Mouse (Mus musculus) forebrain, embryonic 15.5 days (tissue): ENCODE data around the gene Wnt7a. TPM values are rescaled to one million over a fixed set of nuclear protein-coding genes. Genes with fewer than 3 reads are reported as not detected.

Experiments
- ATAC-seq: fragments of 200-750 bp; cut with Nextera tagmentation; replicated peaks from 2 replicates; pipeline ENCODE4 v1.8.0; 2017; ENCODE audit warnings: mild to moderate bottlenecking, moderate TSS enrichment, moderate library complexity
- H3K27ac ChIP-seq: fragments of 300-500 bp; sonication (generic); replicated peaks from 2 replicates; pipeline ENCODE4 v1.5.1; 2015; ENCODE audit warnings: mild to moderate bottlenecking, inconsistent platforms
- H3K27me3 ChIP-seq: fragments of 300-500 bp; sonication (generic); 2 replicates; pipeline ENCODE4 v1.6.1; 2015; ENCODE audit warnings: inconsistent platforms
- H3K36me3 ChIP-seq: fragments of 300-500 bp; sonication (generic); 2 replicates; pipeline ENCODE4 v1.6.1; 2015; ENCODE audit warnings: mild to moderate bottlenecking, inconsistent platforms
- H3K4me1 ChIP-seq: fragments of 300-500 bp; sonication (generic); 2 replicates; pipeline ENCODE4 v1.6.1; 2015; ENCODE audit warnings: inconsistent platforms
- H3K4me2 ChIP-seq: fragments of 300-500 bp; sonication (generic); replicated peaks from 2 replicates; pipeline ENCODE4 v1.6.1; 2015; ENCODE audit warnings: mild to moderate bottlenecking, inconsistent platforms
- H3K4me3 ChIP-seq: fragments of 300-500 bp; sonication (generic); 2 replicates; pipeline ENCODE4 v1.5.1; 2015; ENCODE audit warnings: mild to moderate bottlenecking, inconsistent platforms
- H3K9ac ChIP-seq: fragments of 300-500 bp; sonication (generic); replicated peaks from 2 replicates; pipeline ENCODE4 v1.6.1; 2015; ENCODE audit warnings: mild to moderate bottlenecking, inconsistent platforms
- H3K9me3 ChIP-seq: fragments of 300-500 bp; sonication (generic); 2 replicates; pipeline ENCODE4 v1.6.1; 2016; ENCODE audit warnings: inconsistent platforms
- WGBS: fragments of 180-500 bp; shearing (Covaris S2); methylation state at CpG from one replicate; pipeline ENCODE4 v1.1.7; 2015; ENCODE audit warnings: mixed read lengths; 5-methylcytosine and 5-hydroxymethylcytosine counted together
- polyA plus RNA-seq: library from polyadenylated mRNA; unstranded; fragments of >200 nt; fragmentation: Nextera tagmentation; extraction: Ambion mirVana; gene quantifications from 2 replicates; pipeline ENCODE4 v1.2.1, GENCODE M21; 2015

Wnt7a gene
- polyA plus RNA-seq, result 22.3 and 24.4 TPM in 2 replicates

DNA sequence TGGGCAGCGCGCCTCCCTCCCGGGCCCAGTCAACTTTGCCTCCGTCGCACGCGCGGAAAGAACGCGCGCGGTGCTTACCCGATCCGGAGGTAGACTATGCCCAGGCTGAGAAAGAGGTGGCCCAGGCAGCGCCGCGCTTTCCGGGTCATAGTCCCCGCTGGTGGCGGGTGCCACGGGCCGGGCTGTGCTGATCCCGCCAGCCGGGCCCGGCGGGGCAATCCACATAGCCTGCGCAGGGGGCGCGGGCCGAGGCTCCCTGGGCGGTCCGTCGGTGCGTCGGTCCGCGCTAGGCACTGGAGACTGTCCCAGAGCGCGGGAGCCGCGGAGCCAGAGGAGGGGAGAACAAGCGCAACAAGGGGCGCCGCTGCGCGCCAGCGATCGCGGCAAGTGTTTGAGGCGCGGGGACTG is at the start of gene Wnt7a:
Gene Wnt7a (minus strand): TSS at position 403 of the 408 bp plus-strand sequence.
- H3K9ac ChIP-seq, result peak within 1 kb of the TSS; percentile 83
- peak within 1 kb of the TSS; percentile 90 for H3K27ac ChIP-seq
- H3K4me1 ChIP-seq, result peaks cover 31% of the 10 kb centered on the region
- H3K36me3 ChIP-seq, result peaks cover 12% of the 10 kb centered on the region
- peak within 1 kb of the TSS; percentile 93 for H3K4me3 ChIP-seq
- H3K9me3 ChIP-seq, result no peaks in the 10 kb centered on the region
- peak within 1 kb of the TSS; percentile 91 for H3K4me2 ChIP-seq
- WGBS, result under 1% methylated on average over 49 of the region's 51 CpGs
- H3K27me3 ChIP-seq, result 0 out of 2 replicates have a peak, but pooled peaks cover 3% of the 10 kb centered on the region
- peak; percentile 74 for ATAC-seq

DNA sequence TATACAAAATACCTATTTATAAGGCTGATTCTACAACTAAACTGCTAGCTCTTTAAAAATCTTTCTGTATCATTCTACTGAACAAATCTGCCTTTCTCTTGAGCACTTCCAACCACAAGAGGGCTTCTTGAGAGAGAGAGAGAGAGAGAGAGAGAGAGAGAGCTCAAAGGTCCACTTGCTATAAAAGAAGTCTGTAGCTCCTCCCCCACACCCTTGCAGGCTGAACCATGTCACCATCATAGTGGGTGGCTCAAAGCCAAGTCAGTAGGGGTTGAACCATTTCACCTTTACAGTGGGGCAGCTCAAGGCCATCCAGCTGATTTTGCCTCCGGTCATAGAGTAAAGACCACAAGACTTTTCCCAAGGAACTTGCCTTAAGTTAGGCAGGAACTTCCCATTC is 48.3 kb upstream of the Wnt7a start:
- Histone ChIP-seq H3K9ac (no peak overlapping the region), H3K4me1 (no peaks in the 10 kb centered on the region)

DNA sequence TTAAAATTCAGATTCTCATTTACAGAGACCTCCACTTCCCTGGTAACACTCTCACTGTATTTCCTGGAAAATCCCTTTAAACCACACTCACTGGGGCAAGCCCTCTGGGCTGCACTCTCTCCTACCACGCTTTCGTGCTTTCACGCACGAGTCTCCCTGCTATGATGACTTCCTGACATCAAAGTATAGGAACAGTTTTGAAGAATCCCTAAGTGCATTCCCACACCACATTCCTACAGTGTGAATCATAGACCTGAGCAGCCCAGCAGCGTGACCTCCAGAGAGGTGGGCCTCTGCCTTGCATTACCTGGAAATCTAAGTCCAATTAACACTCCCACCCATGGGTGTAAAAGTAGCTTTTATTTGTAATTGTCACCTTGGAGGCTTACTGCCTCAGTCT is 43.4 kb upstream of the Wnt7a start:
- Histone ChIP-seq H3K36me3 (no peaks in the 10 kb centered on the region), H3K9ac (no peak overlapping the region), H3K4me2 (no peak overlapping the region), H3K4me3 (no peak overlapping the region), H3K27ac (no peak overlapping the region), H3K4me1 (no peaks in the 10 kb centered on the region), H3K27me3 (peaks cover 2% of the 10 kb centered on the region; the same call in 1 of the 2 replicates), H3K9me3 (no peaks in the 10 kb centered on the region)
- WGBS, result 78% methylated on average over 5 of the region's 5 CpGs
- ATAC-seq, result no peak

More for the DNA sequence above, 48.3 kb upstream of the Wnt7a start:
- 91% methylated on average over 1 of the region's 1 CpGs for WGBS
- H3K4me2 ChIP-seq, result no peak overlapping the region
- H3K36me3 ChIP-seq, result peaks cover 15% of the 10 kb centered on the region
- H3K27ac ChIP-seq, result no peak overlapping the region
- no peaks in the 10 kb centered on the region for H3K27me3 ChIP-seq
- H3K9me3 ChIP-seq, result no peaks in the 10 kb centered on the region
- H3K4me3 ChIP-seq, result no peak overlapping the region
- ATAC-seq, result no peak

DNA sequence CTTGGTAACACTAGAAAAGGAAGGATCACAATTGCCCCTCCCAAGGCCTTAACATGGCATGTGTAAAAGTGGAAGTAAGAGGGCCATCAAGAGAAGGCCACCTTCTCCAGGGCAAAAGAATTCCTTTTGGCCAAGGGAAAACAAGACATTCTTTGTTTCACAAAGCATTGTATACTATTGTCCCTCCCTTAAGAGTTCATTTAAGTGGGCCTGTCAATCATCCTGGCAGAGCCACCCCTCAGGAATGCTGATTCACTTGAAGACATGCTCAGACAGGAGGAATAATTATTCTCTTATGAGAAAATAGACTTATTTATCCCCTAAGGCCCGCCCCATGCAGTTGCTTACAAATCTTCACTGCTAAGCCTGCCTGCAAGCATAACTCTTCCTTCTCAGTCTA is 40.9 kb upstream of the Wnt7a start:
- no peak overlapping the region for H3K27ac ChIP-seq
- no peak overlapping the region for H3K4me2 ChIP-seq
- no peak overlapping the region for H3K9ac ChIP-seq
- no peaks in the 10 kb centered on the region for H3K4me1 ChIP-seq
- H3K4me3 ChIP-seq, result no peak overlapping the region
- no peak for ATAC-seq
- no peaks in the 10 kb centered on the region for H3K9me3 ChIP-seq
- WGBS, result 54% methylated on average over 1 of the region's 1 CpGs
- no peaks in the 10 kb centered on the region for H3K36me3 ChIP-seq
- peaks cover 6% of the 10 kb centered on the region; the same call in 1 of the 2 replicates for H3K27me3 ChIP-seq

DNA sequence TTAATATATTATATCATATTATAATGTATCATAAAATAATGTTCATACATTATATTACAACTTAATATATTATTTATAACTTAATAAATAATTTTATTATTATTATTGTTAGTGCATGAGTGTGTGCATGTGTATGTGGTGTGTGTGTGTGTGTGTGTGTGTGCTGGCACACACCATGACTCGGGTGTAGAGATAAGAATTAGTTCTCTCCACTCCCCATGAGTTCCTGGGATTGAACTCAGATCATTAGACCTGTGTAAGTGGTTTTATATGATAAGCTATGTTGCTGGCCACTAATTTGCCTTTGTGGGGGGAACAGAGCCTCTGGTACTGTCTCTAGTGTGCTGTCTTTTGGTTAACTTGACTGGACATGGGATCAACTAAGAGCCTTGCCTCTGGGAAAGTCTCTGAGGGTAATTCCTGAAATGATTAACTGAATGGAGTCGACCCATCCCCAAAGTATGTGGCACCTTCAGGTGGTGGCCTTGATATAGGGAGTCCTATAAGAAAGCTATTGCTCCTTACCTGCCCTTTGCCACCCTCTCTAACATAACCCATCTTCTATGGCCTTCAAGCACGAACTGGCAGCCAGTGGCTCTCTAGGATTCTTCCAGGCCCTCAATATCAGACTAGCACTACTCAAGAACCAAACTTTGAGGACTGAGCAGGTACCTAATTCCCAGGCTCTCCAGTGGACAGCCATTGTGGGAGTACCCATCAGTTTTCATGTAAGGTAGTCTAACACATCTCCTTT is 38.5 kb upstream of the Wnt7a start:
- Histone ChIP-seq H3K4me2 (no peak overlapping the region), H3K4me3 (no peak overlapping the region), H3K4me1 (no peaks in the 10 kb centered on the region), H3K9me3 (no peaks in the 10 kb centered on the region), H3K9ac (no peak overlapping the region), H3K36me3 (no peaks in the 10 kb centered on the region), H3K27ac (no peak overlapping the region), H3K27me3 (peaks cover 6% of the 10 kb centered on the region; the same call in 1 of the 2 replicates)
- ATAC-seq, result no peak
- WGBS, result 55% methylated on average over 3 of the region's 3 CpGs

DNA sequence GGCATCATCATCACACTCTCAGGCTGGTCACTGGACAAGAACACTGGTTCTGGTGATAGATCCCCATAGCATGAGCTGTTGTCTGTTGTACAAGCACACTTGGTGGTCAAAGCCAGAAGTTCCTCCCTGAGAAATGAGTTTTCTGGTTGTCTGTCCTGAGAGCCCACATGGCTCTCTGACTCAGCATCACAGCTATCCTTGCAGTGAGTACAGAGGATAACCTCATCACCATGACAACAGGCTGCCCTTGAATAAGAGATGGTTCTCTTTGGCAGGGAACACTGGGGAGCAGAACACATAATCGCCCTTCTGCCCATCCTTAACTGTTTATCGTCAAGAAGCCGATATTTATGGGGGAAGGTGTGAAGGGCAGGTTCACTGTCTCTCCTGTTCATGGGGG is 34.2 kb upstream of the Wnt7a start:
- H3K4me1 ChIP-seq, result peaks cover 10% of the 10 kb centered on the region
- no peak overlapping the region for H3K9ac ChIP-seq
- no peaks in the 10 kb centered on the region for H3K9me3 ChIP-seq
- H3K4me2 ChIP-seq, result no peak overlapping the region
- no peaks in the 10 kb centered on the region for H3K36me3 ChIP-seq
- H3K27me3 ChIP-seq, result peaks cover 6% of the 10 kb centered on the region; the same call in 1 of the 2 replicates
- no peak for ATAC-seq
- H3K27ac ChIP-seq, result no peak overlapping the region
- WGBS, result 81% methylated on average over 3 of the region's 3 CpGs
- no peak overlapping the region for H3K4me3 ChIP-seq

DNA sequence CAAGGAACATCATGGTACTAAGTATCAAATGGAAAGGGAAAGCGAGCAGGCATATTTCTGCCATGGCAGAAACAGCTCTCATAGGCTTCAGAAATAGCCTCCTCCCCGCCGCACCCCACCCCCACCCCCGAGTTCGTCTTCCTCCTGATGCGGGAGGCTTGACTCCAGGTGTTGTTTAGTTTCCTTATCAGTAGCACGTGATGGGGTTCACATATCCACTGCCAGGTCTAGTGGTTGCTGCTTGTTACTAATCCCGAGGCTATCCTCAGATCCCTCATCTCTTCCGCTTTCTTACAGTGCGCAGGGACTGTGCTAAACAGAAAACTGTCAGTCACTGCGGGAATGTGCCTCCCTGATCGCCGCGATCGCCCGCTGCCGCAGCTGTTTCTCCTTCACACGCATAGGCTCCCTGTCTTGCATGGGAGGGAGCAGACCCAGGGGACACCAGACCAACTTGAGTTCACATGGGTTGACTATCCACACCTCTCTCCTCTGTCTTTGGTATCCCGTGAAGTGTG is 30.0 kb upstream of the Wnt7a start:
- peaks cover 12% of the 10 kb centered on the region for H3K4me1 ChIP-seq
- peaks cover 8% of the 10 kb centered on the region; the same call in 1 of the 2 replicates for H3K27me3 ChIP-seq
- H3K27ac ChIP-seq, result peak overlapping the region; percentile 81
- WGBS, result 4% methylated on average over 19 of the region's 19 CpGs
- H3K36me3 ChIP-seq, result no peaks in the 10 kb centered on the region
- no peaks in the 10 kb centered on the region for H3K9me3 ChIP-seq
- peak overlapping the region; percentile 62 for H3K4me3 ChIP-seq
- H3K9ac ChIP-seq, result peak overlapping the region; percentile 72
- peak; percentile 57 for ATAC-seq
- peak overlapping the region; percentile 93 for H3K4me2 ChIP-seq

DNA sequence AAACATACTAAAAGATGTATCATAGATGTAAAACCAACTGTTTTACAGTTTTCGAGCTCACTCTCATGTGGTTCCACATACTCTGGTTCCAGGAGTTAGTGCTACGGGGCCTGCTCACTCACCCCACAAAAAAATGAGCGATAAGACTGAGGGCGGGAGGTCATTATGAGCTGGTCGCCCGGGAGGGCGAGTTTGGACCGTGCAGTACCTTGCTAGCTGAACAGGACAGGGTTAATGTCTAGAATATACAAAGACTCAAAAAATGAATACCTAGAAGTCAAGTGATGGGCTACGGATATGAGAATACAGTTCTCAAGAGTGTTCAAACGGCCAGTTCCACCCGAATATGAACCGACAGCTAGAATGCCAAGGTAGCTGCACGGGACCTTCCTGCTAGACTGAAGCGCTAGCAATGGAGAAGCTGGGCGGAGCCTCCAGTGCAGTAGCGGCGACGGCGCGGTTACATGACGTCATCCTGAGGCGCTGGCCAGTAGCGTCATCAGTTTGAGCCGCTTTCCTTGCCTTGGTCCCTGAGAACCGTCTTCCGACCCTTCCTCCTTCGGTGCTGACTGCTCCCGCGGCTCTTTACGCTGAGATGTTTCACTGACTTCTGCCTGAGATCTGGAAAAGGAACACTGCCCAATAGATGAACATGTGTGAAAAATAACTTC is 29.4 kb upstream of the Wnt7a start:
- Histone ChIP-seq H3K27ac (peak overlapping the region; percentile 81), H3K27me3 (peaks cover 8% of the 10 kb centered on the region; the same call in 1 of the 2 replicates), H3K36me3 (no peaks in the 10 kb centered on the region), H3K4me1 (peaks cover 12% of the 10 kb centered on the region), H3K9me3 (no peaks in the 10 kb centered on the region), H3K4me2 (peak overlapping the region; percentile 93), H3K4me3 (peak overlapping the region; percentile 62), H3K9ac (peak overlapping the region; percentile 72)
- ATAC-seq, result peak; percentile 96
- 2% methylated on average over 30 of the region's 30 CpGs for WGBS

DNA sequence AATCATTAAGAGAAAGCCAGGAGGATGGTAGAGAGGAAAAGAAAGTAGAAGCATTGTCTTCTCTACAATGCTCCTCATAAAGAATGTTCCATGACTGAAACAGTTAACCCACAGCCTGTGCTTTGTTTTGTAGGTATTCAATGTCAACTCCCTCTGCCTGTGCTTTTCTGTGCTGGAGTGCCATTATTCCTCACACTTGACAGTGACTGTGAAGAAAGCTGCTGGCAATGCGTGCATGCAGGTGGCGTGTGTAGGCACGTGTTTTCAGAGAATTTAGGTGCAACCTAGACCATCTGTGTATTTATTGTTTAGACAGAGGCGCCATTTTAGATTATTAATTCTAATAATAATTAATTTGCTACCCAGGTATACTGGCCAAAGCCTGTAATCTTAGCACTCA is 13.0 kb upstream of the Wnt7a start:
- no peaks in the 10 kb centered on the region for H3K9me3 ChIP-seq
- H3K27me3 ChIP-seq, result no peaks in the 10 kb centered on the region
- H3K4me2 ChIP-seq, result no peak overlapping the region
- no peak overlapping the region for H3K9ac ChIP-seq
- no peak for ATAC-seq
- no peaks in the 10 kb centered on the region for H3K4me1 ChIP-seq
- no peak overlapping the region for H3K27ac ChIP-seq
- no peak overlapping the region for H3K4me3 ChIP-seq
- WGBS, result 47% methylated on average over 4 of the region's 4 CpGs
- H3K36me3 ChIP-seq, result no peaks in the 10 kb centered on the region

DNA sequence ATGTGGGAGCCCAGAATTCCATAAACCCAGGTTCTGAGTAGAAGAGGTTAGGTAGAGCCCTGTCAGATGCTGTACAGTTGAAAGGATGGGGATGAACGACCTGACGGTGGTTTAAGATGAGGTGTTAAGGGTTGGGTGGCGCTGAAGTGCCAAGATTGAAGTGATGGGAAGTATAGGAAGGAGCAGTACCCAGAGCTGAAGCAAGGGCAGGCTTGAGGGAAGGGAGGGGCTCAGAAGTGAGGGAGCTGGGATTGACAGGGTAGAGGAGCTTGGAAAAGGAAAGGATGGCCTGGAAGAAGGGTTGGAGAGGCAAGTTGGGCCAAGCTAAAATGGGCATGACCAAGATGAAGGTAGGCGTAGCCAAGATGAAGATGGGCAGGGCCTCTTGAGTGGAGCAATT is 10.5 kb upstream of the Wnt7a start:
- no peak overlapping the region for H3K4me2 ChIP-seq
- no peak overlapping the region for H3K27ac ChIP-seq
- ATAC-seq, result no peak
- H3K27me3 ChIP-seq, result 0 out of 2 replicates have a peak, but pooled peaks cover 2% of the 10 kb centered on the region
- H3K9me3 ChIP-seq, result no peaks in the 10 kb centered on the region
- H3K9ac ChIP-seq, result no peak overlapping the region
- H3K4me3 ChIP-seq, result no peak overlapping the region
- no peaks in the 10 kb centered on the region for H3K36me3 ChIP-seq
- H3K4me1 ChIP-seq, result no peaks in the 10 kb centered on the region
- WGBS, result 72% methylated on average over 4 of the region's 4 CpGs

DNA sequence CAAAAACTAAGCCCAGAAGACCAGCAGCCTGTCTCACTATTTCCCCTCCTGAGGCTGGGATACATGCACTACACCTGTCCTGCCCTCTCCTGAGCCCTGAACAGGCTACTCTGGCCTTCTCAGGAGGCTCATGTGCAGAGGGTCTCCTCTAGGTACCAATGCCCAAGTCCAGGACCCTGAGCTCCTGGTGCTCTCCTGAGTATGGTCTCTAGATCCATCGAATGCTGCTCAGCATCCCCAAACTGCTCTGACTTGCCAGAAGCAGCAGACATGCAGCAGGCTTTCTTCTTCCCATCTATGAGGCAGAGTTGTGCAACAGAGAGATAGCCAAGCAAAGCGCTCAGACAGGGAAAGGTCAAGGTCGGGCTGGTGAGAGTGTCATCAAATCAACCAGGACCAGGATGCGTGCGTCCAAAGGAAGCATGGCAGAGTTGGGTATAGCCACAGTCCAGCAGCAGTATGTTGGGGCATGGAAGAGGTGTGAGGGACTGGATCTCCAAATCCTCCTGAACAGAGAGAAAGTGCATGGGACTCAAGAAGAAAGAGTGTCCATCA is 6.2 kb upstream of the Wnt7a start:
- 79% methylated on average over 5 of the region's 5 CpGs for WGBS

DNA sequence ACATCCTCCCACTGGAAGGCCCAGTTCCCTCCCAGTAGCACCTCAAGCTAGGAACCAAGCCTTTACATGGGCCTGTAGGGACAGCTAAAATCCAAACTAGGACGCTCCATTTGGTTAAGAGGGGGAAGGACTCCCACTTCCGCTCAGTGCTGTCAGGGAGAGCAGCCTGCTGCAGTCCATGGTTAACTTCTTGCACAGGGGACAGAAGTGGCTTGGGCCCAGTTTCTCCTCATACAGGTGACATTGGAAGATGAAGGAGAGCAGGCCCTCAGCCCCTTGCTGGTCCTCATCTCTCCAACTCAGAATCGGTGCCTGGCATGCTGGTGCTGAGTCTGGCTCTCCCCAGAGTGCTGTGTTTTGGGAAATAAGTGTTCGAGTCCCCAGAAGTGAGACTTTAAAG is 5.0 kb upstream of the Wnt7a start:
- no peak overlapping the region for H3K4me3 ChIP-seq
- 0 out of 2 replicates have a peak, but pooled peaks cover 5% of the 10 kb centered on the region for H3K27me3 ChIP-seq
- 83% methylated on average over 4 of the region's 4 CpGs for WGBS
- no peaks in the 10 kb centered on the region for H3K9me3 ChIP-seq
- H3K4me1 ChIP-seq, result peaks cover 5% of the 10 kb centered on the region
- no peak overlapping the region for H3K9ac ChIP-seq
- no peak overlapping the region for H3K27ac ChIP-seq
- no peak for ATAC-seq
- H3K4me2 ChIP-seq, result no peak overlapping the region
- no peaks in the 10 kb centered on the region for H3K36me3 ChIP-seq

More for the DNA sequence above, 6.2 kb upstream of the Wnt7a start:
- no peaks in the 10 kb centered on the region for H3K4me1 ChIP-seq
- H3K4me2 ChIP-seq, result no peak overlapping the region
- no peak overlapping the region for H3K27ac ChIP-seq
- no peak overlapping the region for H3K9ac ChIP-seq
- no peaks in the 10 kb centered on the region for H3K9me3 ChIP-seq
- H3K4me3 ChIP-seq, result no peak overlapping the region
- no peaks in the 10 kb centered on the region for H3K36me3 ChIP-seq
- no peak for ATAC-seq
- H3K27me3 ChIP-seq, result 0 out of 2 replicates have a peak, but pooled peaks cover 5% of the 10 kb centered on the region
